Mouse (Mus musculus): ENCODE data around the gene Fig4. TPM values are rescaled to one million over a fixed set of nuclear protein-coding genes. Genes with fewer than 3 reads are reported as not detected.

Gene Fig4
- polyA plus RNA-seq (2014; fragmentation: Nextera tagmentation; extraction: Ambion mirVana) = 37.4 and 43.4 TPM in 2 replicates

GRCm38 (mm10) chr10:41302689-41303431, at the start of gene Fig4:
Fig4 (minus strand) TSS chr10:41303260.
- Histone ChIP-seq H3K27ac (ENCODE audit: low read depth, low read length) (peak within 1 kb of the TSS; percentile 79), H3K9ac (ENCODE audit: low read depth, low read length) (peak within 1 kb of the TSS; percentile 88), H3K4me1 (ENCODE audit: control insufficient read depth, insufficient read depth, low read length) (0 out of 2 replicates have a peak, but pooled peaks cover 4% of the 10 kb centered on the region), H3K4me3 (ENCODE audit: low read depth, low read length) (peak within 1 kb of the TSS; percentile 98), H3K9me3 (replicated peaks; ENCODE audit: control insufficient read depth, low read length) (no peaks in the 10 kb centered on the region), H3K27me3 (ENCODE audit: control insufficient read depth, insufficient read depth, low read length) (no peaks in the 10 kb centered on the region), H3K36me3 (ENCODE audit: control insufficient read depth, insufficient read depth, low read length) (no peaks in the 10 kb centered on the region), H3K4me2 (peak within 1 kb of the TSS; percentile 86)
- peak; percentile 89 for ATAC-seq (replicated peaks; ENCODE audit: insufficient number of reproducible peaks, low FRiP score, low TSS enrichment)
- under 1% methylated on average over 38 of the region's 38 CpGs for WGBS (ENCODE audit: insufficient replicate concordance)

- H3K36me3 ChIP-seq (ENCODE audit: control insufficient read depth, insufficient read depth, low read length) = no peaks in the 10 kb centered on the region
- H3K27ac ChIP-seq (ENCODE audit: low read depth, low read length) = no peak overlapping the region
- H3K4me2 ChIP-seq = no peak overlapping the region
- H3K4me1 ChIP-seq (ENCODE audit: control insufficient read depth, insufficient read depth, low read length) = peaks cover under 1% of the 10 kb centered on the region; the same call in 1 of the 2 replicates
- WGBS (ENCODE audit: insufficient replicate concordance) = 87% methylated on average over 7 of the region's 7 CpGs
- H3K9ac ChIP-seq (ENCODE audit: low read depth, low read length) = no peak overlapping the region
- no peak overlapping the region for H3K4me3 ChIP-seq (ENCODE audit: low read depth, low read length)
- H3K9me3 ChIP-seq (replicated peaks; ENCODE audit: control insufficient read depth, low read length) = no peaks in the 10 kb centered on the region
- ATAC-seq (replicated peaks; ENCODE audit: insufficient number of reproducible peaks, low FRiP score, low TSS enrichment) = no peak
- no peaks in the 10 kb centered on the region for H3K27me3 ChIP-seq (ENCODE audit: control insufficient read depth, insufficient read depth, low read length)
Observed at GRCm38 (mm10) chr10:41341346-41341745, 38.3 kb upstream of the Fig4 start.

- ATAC-seq (replicated peaks; ENCODE audit: insufficient number of reproducible peaks, low FRiP score, low TSS enrichment) = no peak
- WGBS (ENCODE audit: insufficient replicate concordance) = 62% methylated on average over 2 of the region's 2 CpGs
Observed at GRCm38 (mm10) chr10:41332533-41333043, 29.5 kb upstream of the Fig4 start.

DNA sequence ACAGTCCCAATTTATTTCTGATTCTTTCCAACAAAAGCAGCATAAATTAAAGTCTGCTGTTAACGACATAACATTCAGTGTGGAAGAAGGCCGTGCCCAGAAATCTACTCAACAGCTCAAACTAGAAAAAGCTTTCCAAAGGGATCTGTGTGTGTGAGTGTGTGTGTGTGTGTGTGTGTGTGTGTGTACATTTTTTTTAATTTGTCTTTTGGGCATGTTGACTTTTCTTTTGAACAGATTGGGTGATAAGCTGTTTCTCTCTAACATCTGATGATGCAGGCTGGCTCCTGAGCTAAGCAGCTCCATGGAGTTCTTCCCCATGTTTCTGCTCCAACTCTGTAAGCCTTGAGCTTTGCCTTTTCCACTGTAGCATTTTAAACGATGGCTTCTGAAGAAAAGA, 12.8 kb upstream of the Fig4 start:
- WGBS (ENCODE audit: insufficient replicate concordance) = 86% methylated on average over 3 of the region's 3 CpGs
- Histone ChIP-seq H3K9me3 (replicated peaks; ENCODE audit: control insufficient read depth, low read length) (no peaks in the 10 kb centered on the region), H3K27ac (ENCODE audit: low read depth, low read length) (no peak overlapping the region), H3K4me3 (ENCODE audit: low read depth, low read length) (no peak overlapping the region), H3K27me3 (ENCODE audit: control insufficient read depth, insufficient read depth, low read length) (no peaks in the 10 kb centered on the region), H3K36me3 (ENCODE audit: control insufficient read depth, insufficient read depth, low read length) (no peaks in the 10 kb centered on the region), H3K4me2 (no peak overlapping the region), H3K9ac (ENCODE audit: low read depth, low read length) (no peak overlapping the region), H3K4me1 (ENCODE audit: control insufficient read depth, insufficient read depth, low read length) (no peaks in the 10 kb centered on the region)
- ATAC-seq (replicated peaks; ENCODE audit: insufficient number of reproducible peaks, low FRiP score, low TSS enrichment) = no peak

More at GRCm38 (mm10) chr10:41332533-41333043, 29.5 kb upstream of the Fig4 start:
- no peaks in the 10 kb centered on the region for H3K27me3 ChIP-seq (ENCODE audit: control insufficient read depth, insufficient read depth, low read length)
- no peak overlapping the region for H3K27ac ChIP-seq (ENCODE audit: low read depth, low read length)
- H3K4me3 ChIP-seq (ENCODE audit: low read depth, low read length) = no peak overlapping the region
- H3K9me3 ChIP-seq (replicated peaks; ENCODE audit: control insufficient read depth, low read length) = no peaks in the 10 kb centered on the region
- H3K9ac ChIP-seq (ENCODE audit: low read depth, low read length) = no peak overlapping the region
- H3K4me1 ChIP-seq (ENCODE audit: control insufficient read depth, insufficient read depth, low read length) = peaks cover 4% of the 10 kb centered on the region
- H3K4me2 ChIP-seq = no peak overlapping the region
- no peaks in the 10 kb centered on the region for H3K36me3 ChIP-seq (ENCODE audit: control insufficient read depth, insufficient read depth, low read length)

DNA sequence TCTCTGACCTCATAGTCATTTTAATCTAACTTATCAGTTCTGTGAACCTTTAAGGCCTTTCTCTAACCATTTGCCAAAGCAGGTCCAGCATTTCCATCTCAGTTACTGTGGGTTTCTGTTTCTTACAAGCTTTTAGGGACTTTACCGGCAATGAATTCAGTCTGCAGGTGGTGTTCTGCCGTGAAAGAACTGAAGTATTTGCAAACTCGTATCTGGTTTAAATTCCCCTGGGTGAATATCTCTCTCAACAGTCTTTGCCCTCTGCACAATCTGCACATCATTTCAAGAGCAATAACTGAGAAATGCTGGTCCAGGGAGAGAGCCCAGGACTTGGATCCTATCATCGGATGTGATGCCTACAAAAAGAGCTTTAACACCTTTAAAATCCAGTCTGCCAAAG, 5.1 kb upstream of the Fig4 start:
- H3K27me3 ChIP-seq (ENCODE audit: control insufficient read depth, insufficient read depth, low read length) = no peaks in the 10 kb centered on the region
- no peak overlapping the region for H3K9ac ChIP-seq (ENCODE audit: low read depth, low read length)
- 90% methylated on average over 4 of the region's 4 CpGs for WGBS (ENCODE audit: insufficient replicate concordance)
- H3K4me1 ChIP-seq (ENCODE audit: control insufficient read depth, insufficient read depth, low read length) = no peaks in the 10 kb centered on the region
- no peaks in the 10 kb centered on the region for H3K36me3 ChIP-seq (ENCODE audit: control insufficient read depth, insufficient read depth, low read length)
- no peak overlapping the region for H3K4me2 ChIP-seq
- H3K9me3 ChIP-seq (replicated peaks; ENCODE audit: control insufficient read depth, low read length) = no peaks in the 10 kb centered on the region
- no peak for ATAC-seq (replicated peaks; ENCODE audit: insufficient number of reproducible peaks, low FRiP score, low TSS enrichment)
- no peak overlapping the region for H3K27ac ChIP-seq (ENCODE audit: low read depth, low read length)
- H3K4me3 ChIP-seq (ENCODE audit: low read depth, low read length) = no peak overlapping the region

DNA sequence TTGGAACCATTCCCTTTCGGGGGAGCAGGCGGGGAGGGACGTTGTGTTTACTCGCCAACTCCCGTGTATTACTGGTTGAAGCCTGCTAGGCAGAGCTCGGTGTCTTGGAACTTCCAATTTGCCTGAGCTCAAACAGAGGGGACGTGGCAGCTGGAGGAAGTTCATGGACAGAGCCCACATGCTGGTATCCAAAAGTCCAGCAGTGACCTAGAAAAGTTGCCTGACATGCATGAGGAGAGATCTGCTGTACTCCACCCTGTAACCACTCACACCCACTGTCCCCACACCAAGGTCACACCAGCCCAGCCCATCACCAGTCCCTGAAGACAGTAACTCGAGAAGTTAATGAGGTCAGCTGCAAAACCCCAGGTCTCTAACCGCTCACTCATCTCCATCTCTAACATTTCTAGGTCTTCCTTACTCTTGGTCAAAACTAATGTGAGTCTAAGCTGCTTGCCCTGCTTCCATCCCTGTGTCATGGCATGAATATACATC, 1.9 kb upstream of the Fig4 start:
- no peaks in the 10 kb centered on the region for H3K9me3 ChIP-seq (replicated peaks; ENCODE audit: control insufficient read depth, low read length)
- H3K36me3 ChIP-seq (ENCODE audit: control insufficient read depth, insufficient read depth, low read length) = no peaks in the 10 kb centered on the region
- no peaks in the 10 kb centered on the region for H3K27me3 ChIP-seq (ENCODE audit: control insufficient read depth, insufficient read depth, low read length)
- no peak overlapping the region for H3K9ac ChIP-seq (ENCODE audit: low read depth, low read length)
- 76% methylated on average over 9 of the region's 9 CpGs for WGBS (ENCODE audit: insufficient replicate concordance)
- H3K4me3 ChIP-seq (ENCODE audit: low read depth, low read length) = no peak overlapping the region
- H3K4me1 ChIP-seq (ENCODE audit: control insufficient read depth, insufficient read depth, low read length) = 0 out of 2 replicates have a peak, but pooled peaks cover 2% of the 10 kb centered on the region
- H3K4me2 ChIP-seq = no peak overlapping the region
- ATAC-seq (replicated peaks; ENCODE audit: insufficient number of reproducible peaks, low FRiP score, low TSS enrichment) = no peak
- H3K27ac ChIP-seq (ENCODE audit: low read depth, low read length) = no peak overlapping the region

GRCm38 (mm10) chr10:41303639-41304444, 782 bp upstream of the Fig4 start, which contains the start of gene Ak9:
Ak9 (plus strand) TSS chr10:41303980.
- Histone ChIP-seq H3K9ac (ENCODE audit: low read depth, low read length) (peak within 1 kb of the TSS; percentile 88), H3K36me3 (ENCODE audit: control insufficient read depth, insufficient read depth, low read length) (no peaks in the 10 kb centered on the region), H3K4me2 (peak within 1 kb of the TSS; percentile 86), H3K27ac (ENCODE audit: low read depth, low read length) (peak within 1 kb of the TSS; percentile 79), H3K27me3 (ENCODE audit: control insufficient read depth, insufficient read depth, low read length) (no peaks in the 10 kb centered on the region), H3K4me1 (ENCODE audit: control insufficient read depth, insufficient read depth, low read length) (0 out of 2 replicates have a peak, but pooled peaks cover 2% of the 10 kb centered on the region), H3K4me3 (ENCODE audit: low read depth, low read length) (peak within 1 kb of the TSS; percentile 98), H3K9me3 (replicated peaks; ENCODE audit: control insufficient read depth, low read length) (no peaks in the 10 kb centered on the region)
- peak; percentile 69 for ATAC-seq (replicated peaks; ENCODE audit: insufficient number of reproducible peaks, low FRiP score, low TSS enrichment)
- under 1% methylated on average over 25 of the region's 25 CpGs for WGBS (ENCODE audit: insufficient replicate concordance)

GRCm38 (mm10) chr10:41300161-41300560, 2.9 kb downstream of the Fig4 start:
- Histone ChIP-seq H3K27ac (ENCODE audit: low read depth, low read length) (no peak overlapping the region), H3K4me2 (no peak overlapping the region), H3K27me3 (ENCODE audit: control insufficient read depth, insufficient read depth, low read length) (no peaks in the 10 kb centered on the region), H3K36me3 (ENCODE audit: control insufficient read depth, insufficient read depth, low read length) (no peaks in the 10 kb centered on the region), H3K9ac (ENCODE audit: low read depth, low read length) (no peak overlapping the region), H3K9me3 (replicated peaks; ENCODE audit: control insufficient read depth, low read length) (no peaks in the 10 kb centered on the region), H3K4me1 (ENCODE audit: control insufficient read depth, insufficient read depth, low read length) (0 out of 2 replicates have a peak, but pooled peaks cover 5% of the 10 kb centered on the region), H3K4me3 (ENCODE audit: low read depth, low read length) (no peak overlapping the region)
- WGBS (ENCODE audit: insufficient replicate concordance) = 46% methylated on average over 1 of the region's 1 CpGs
- no peak for ATAC-seq (replicated peaks; ENCODE audit: insufficient number of reproducible peaks, low FRiP score, low TSS enrichment)
